Mouse (Mus musculus) neural tube, embryonic 11.5 days (tissue): ENCODE measurements around the gene Cradd. TPM values are rescaled to one million over a fixed set of nuclear protein-coding genes. Genes with fewer than 3 reads are reported as not detected.

Experiments used
- ATAC-seq: fragments of 200-750 bp; cut with Nextera tagmentation; 2 replicates; pipeline ENCODE4 v1.8.0; 2017; ENCODE audit warnings: moderate number of reproducible peaks, mild to moderate bottlenecking, moderate TSS enrichment, moderate library complexity; ENCODE audit not compliant: insufficient read depth, low FRiP score, low TSS enrichment
- DNase-seq: peaks from one replicate; pipeline ENCODE4 v3.0.0-alpha.2; 2015; ENCODE audit warnings: low spot score
- H3K27ac ChIP-seq: fragments of 300-500 bp; sonication (generic); 2 replicates; pipeline ENCODE4 v1.5.1; 2014; ENCODE audit warnings: low read depth, mild to moderate bottlenecking, low read length
- H3K27me3 ChIP-seq: fragments of 300-500 bp; sonication (generic); 2 replicates; pipeline ENCODE4 v1.6.1; 2014; ENCODE audit warnings: mild to moderate bottlenecking, low read length, mixed read lengths; ENCODE audit not compliant: control insufficient read depth, insufficient read depth
- H3K36me3 ChIP-seq: fragments of 300-500 bp; sonication (generic); 2 replicates; pipeline ENCODE4 v1.6.1; 2014; ENCODE audit warnings: mild to moderate bottlenecking, low read length, moderate library complexity, mixed read lengths; ENCODE audit not compliant: control insufficient read depth, insufficient read depth
- H3K4me1 ChIP-seq: fragments of 300-500 bp; sonication (generic); 2 replicates; pipeline ENCODE4 v1.6.1; 2014; ENCODE audit warnings: low read length, mixed read lengths; ENCODE audit not compliant: control insufficient read depth, insufficient read depth
- H3K4me2 ChIP-seq: fragments of 300-500 bp; sonication (generic); 2 replicates; pipeline ENCODE4 v1.6.1; 2014; ENCODE audit warnings: low read depth, mild to moderate bottlenecking, moderate library complexity
- H3K4me3 ChIP-seq: fragments of 300-500 bp; sonication (generic); 2 replicates; pipeline ENCODE4 v1.5.1; 2014; ENCODE audit warnings: low read depth, low read length
- H3K9ac ChIP-seq: fragments of 300-500 bp; sonication (generic); 2 replicates; pipeline ENCODE4 v1.6.1; 2014; ENCODE audit warnings: mild to moderate bottlenecking, low read length
- H3K9me3 ChIP-seq: fragments of 300-500 bp; sonication (generic); 2 replicates; pipeline ENCODE4 v1.6.1; 2016; ENCODE audit warnings: low read length; ENCODE audit not compliant: control insufficient read depth
- WGBS: fragments of 180-500 bp; shearing (Covaris S2); extraction: QIAGEN DNeasy Blood & Tissue Kit; methylation state at CpG from one replicate; pipeline ENCODE4 v1.1.7; 2014; 5-methylcytosine and 5-hydroxymethylcytosine counted together
- polyA plus RNA-seq: library from polyadenylated mRNA; unstranded; fragments of >200 nt; fragmentation: Nextera tagmentation; extraction: Ambion mirVana; gene quantifications from 2 replicates; pipeline ENCODE4 v1.2.1, GENCODE M21; 2014

Cradd gene
- polyA plus RNA-seq, 1 experiment from 2014 or later: 12.5 TPM

- H3K9me3 ChIP-seq: no peaks in the 10 kb centered on the region
- H3K4me1 ChIP-seq: peaks cover 27% of the 10 kb centered on the region
- no peak overlapping the region for H3K4me2 ChIP-seq
- no peaks in the 10 kb centered on the region for H3K36me3 ChIP-seq
- ATAC-seq (no peak), DNase-seq (no peak)
- H3K27ac ChIP-seq: no peak overlapping the region
- 83% methylated on average over 6 of the region's 6 CpGs for WGBS
- no peak overlapping the region for H3K9ac ChIP-seq
- no peak overlapping the region for H3K4me3 ChIP-seq
- H3K27me3 ChIP-seq: no peaks in the 10 kb centered on the region
Observed at GRCm38 (mm10) chr10:95147136-95147901, 176.6 kb downstream of the Cradd start.

- no peaks in the 10 kb centered on the region for H3K36me3 ChIP-seq
- H3K9ac ChIP-seq: no peak overlapping the region
- no peak overlapping the region for H3K27ac ChIP-seq
- H3K27me3 ChIP-seq: no peaks in the 10 kb centered on the region
- no peaks in the 10 kb centered on the region for H3K9me3 ChIP-seq
- ATAC-seq: no peak
- no peak overlapping the region for H3K4me3 ChIP-seq
- peaks cover 27% of the 10 kb centered on the region for H3K4me1 ChIP-seq
- no peak overlapping the region for H3K4me2 ChIP-seq
- DNase-seq: no peak
- WGBS: 76% methylated on average over 5 of the region's 5 CpGs
Observed at GRCm38 (mm10) chr10:95146491-95146890, 177.4 kb downstream of the Cradd start.

- Histone ChIP-seq H3K9me3 (no peaks in the 10 kb centered on the region), H3K9ac (no peak overlapping the region), H3K27ac (peak overlapping the region; percentile 53; the same call in 1 of the 2 replicates), H3K36me3 (no peaks in the 10 kb centered on the region), H3K27me3 (no peaks in the 10 kb centered on the region), H3K4me2 (no peak overlapping the region), H3K4me3 (no peak overlapping the region), H3K4me1 (peaks cover 27% of the 10 kb centered on the region)
- ATAC-seq (0 out of 2 replicates have a peak, but pooled peaks have one; percentile 32), DNase-seq (peak; percentile 53)
- WGBS: 37% methylated on average over 9 of the region's 9 CpGs
Observed at GRCm38 (mm10) chr10:95145204-95145926, 178.6 kb downstream of the Cradd start.

GRCm38 (mm10) chr10:95144414-95145130 lies 179.4 kb downstream of the Cradd start:
- Histone ChIP-seq H3K36me3 (no peaks in the 10 kb centered on the region), H3K27me3 (no peaks in the 10 kb centered on the region), H3K4me2 (no peak overlapping the region), H3K4me1 (peaks cover 27% of the 10 kb centered on the region), H3K9ac (peak overlapping the region; percentile 23), H3K4me3 (no peak overlapping the region), H3K9me3 (no peaks in the 10 kb centered on the region), H3K27ac (no peak overlapping the region)
- ATAC-seq: no peak
- WGBS: 60% methylated on average over 6 of the region's 6 CpGs
- no peak for DNase-seq

- DNase-seq: peak; percentile 40
- H3K4me2 ChIP-seq: 0 out of 2 replicates have a peak overlapping the region, but pooled peaks have one; percentile 5
- H3K27ac ChIP-seq: peak overlapping the region; percentile 60
- H3K27me3 ChIP-seq: no peaks in the 10 kb centered on the region
- H3K9me3 ChIP-seq: no peaks in the 10 kb centered on the region
- H3K9ac ChIP-seq: peak overlapping the region; percentile 29; the same call in 1 of the 2 replicates
- 12% methylated on average over 2 of the region's 2 CpGs for WGBS
- peak; percentile 14; the same call in 1 of the 2 replicates for ATAC-seq
- peaks cover 27% of the 10 kb centered on the region for H3K4me1 ChIP-seq
- no peak overlapping the region for H3K4me3 ChIP-seq
- no peaks in the 10 kb centered on the region for H3K36me3 ChIP-seq
Observed at GRCm38 (mm10) chr10:95143446-95144114, 180.4 kb downstream of the Cradd start.

GRCm38 (mm10) chr10:95142844-95143435 lies 181.0 kb downstream of the Cradd start:
- Histone ChIP-seq H3K36me3 (no peaks in the 10 kb centered on the region), H3K9me3 (no peaks in the 10 kb centered on the region), H3K4me1 (peaks cover 27% of the 10 kb centered on the region), H3K9ac (0 out of 2 replicates have a peak overlapping the region, but pooled peaks have one; percentile 29), H3K4me2 (no peak overlapping the region), H3K27me3 (no peaks in the 10 kb centered on the region), H3K27ac (peak overlapping the region; percentile 60), H3K4me3 (no peak overlapping the region)
- peak; percentile 67 for ATAC-seq
- WGBS: 37% methylated on average over 11 of the region's 11 CpGs
- peak; percentile 35 for DNase-seq

- Histone ChIP-seq H3K27me3 (no peaks in the 10 kb centered on the region), H3K9me3 (no peaks in the 10 kb centered on the region), H3K4me1 (peaks cover 27% of the 10 kb centered on the region), H3K9ac (no peak overlapping the region), H3K36me3 (no peaks in the 10 kb centered on the region), H3K27ac (no peak overlapping the region), H3K4me2 (no peak overlapping the region), H3K4me3 (no peak overlapping the region)
- WGBS: 75% methylated on average over 3 of the region's 3 CpGs
- no peak for ATAC-seq
- DNase-seq: no peak
Observed at GRCm38 (mm10) chr10:95141075-95141474, 182.9 kb downstream of the Cradd start.

- H3K27ac ChIP-seq: no peak overlapping the region
- no peak overlapping the region for H3K9ac ChIP-seq
- H3K4me1 ChIP-seq: peaks cover 24% of the 10 kb centered on the region
- no peaks in the 10 kb centered on the region for H3K36me3 ChIP-seq
- DNase-seq (no peak), ATAC-seq (no peak)
- no peak overlapping the region for H3K4me2 ChIP-seq
- H3K27me3 ChIP-seq: no peaks in the 10 kb centered on the region
- H3K9me3 ChIP-seq: no peaks in the 10 kb centered on the region
- H3K4me3 ChIP-seq: no peak overlapping the region
Observed at GRCm38 (mm10) chr10:95140191-95140590, 183.7 kb downstream of the Cradd start.
